ENCODE assay signal across 18 mouse cellular contexts in genomic region chr9:65157631-65158030, GRCm38 (mm10). TPM values are rescaled to one million over a fixed set of nuclear protein-coding genes. Genes with fewer than 3 reads are reported as not detected.
A peak's percentile ranks its signal among the peaks of the same experiment; 100 is the strongest.
DNase-seq lines count a peak whose midpoint lies in the region; ATAC-seq and TF ChIP-seq lines count a peak whose summit lies in the region.
"Had no signal": no experiment of that assay in that cellular context is flagged by ENCODE, and none has a peak within 500 bp of the region (broad histone marks: within the 10 kb centered on the region; RNA-seq: fewer than 3 reads in every experiment).

No protein-coding gene starts in this region.

- no peaks in the 10 kb centered on the region for H3K9me3 ChIP-seq in forebrain, embryonic 13.5 days (replicated peaks)
- H3K9me3 ChIP-seq in forebrain, postnatal 0 days (ENCODE audit: low read length) = no peaks in the 10 kb centered on the region
- no peaks in the 10 kb centered on the region for H3K9me3 ChIP-seq in hindbrain, embryonic 11.5 days (ENCODE audit: control insufficient read depth, low read length)
- no peaks in the 10 kb centered on the region for H3K9me3 ChIP-seq in hindbrain, postnatal 0 days (ENCODE audit: low read length)
- H3K9me3 ChIP-seq in neural tube, embryonic 13.5 days = no peaks in the 10 kb centered on the region
- no peaks in the 10 kb centered on the region for H3K9me3 ChIP-seq in limb, embryonic 12.5 days
- H3K9me3 ChIP-seq: liver, embryonic 12.5 days; lung, embryonic 15.5 days had no signal

- no peak overlapping the region for H3K9ac ChIP-seq in forebrain, embryonic 13.5 days
- H3K9ac ChIP-seq in forebrain, postnatal 0 days = no peak overlapping the region
- H3K9ac ChIP-seq in hindbrain, embryonic 11.5 days (ENCODE audit: low read depth, low read length) = no peak overlapping the region
- H3K9ac ChIP-seq in hindbrain, postnatal 0 days (replicated peaks; ENCODE audit: low read length) = no peak overlapping the region
- no peak overlapping the region for H3K9ac ChIP-seq in neural tube, embryonic 13.5 days
- H3K9ac ChIP-seq in limb, embryonic 12.5 days (replicated peaks) = no peak overlapping the region
- H3K9ac ChIP-seq: liver, embryonic 12.5 days; lung, embryonic 15.5 days had no signal

- no peak overlapping the region for H3K4me3 ChIP-seq in forebrain, embryonic 13.5 days
- H3K4me3 ChIP-seq in forebrain, postnatal 0 days (ENCODE audit: low read depth, low read length) = no peak overlapping the region
- no peak overlapping the region for H3K4me3 ChIP-seq in hindbrain, embryonic 11.5 days (ENCODE audit: low read depth, low read length)
- H3K4me3 ChIP-seq in hindbrain, postnatal 0 days (ENCODE audit: low read length) = no peak overlapping the region
- no peak overlapping the region for H3K4me3 ChIP-seq in neural tube, embryonic 13.5 days
- H3K4me3 ChIP-seq in limb, embryonic 12.5 days (replicated peaks) = no peak overlapping the region
- H3K4me3 ChIP-seq: liver, embryonic 12.5 days; lung, embryonic 15.5 days had no signal

- 0 out of 2 replicates have a peak overlapping the region, but pooled peaks have one; percentile 21 for H3K27ac ChIP-seq in forebrain, embryonic 13.5 days
- no peak overlapping the region for H3K27ac ChIP-seq in forebrain, postnatal 0 days (ENCODE audit: low read depth, low read length)
- peak overlapping the region; percentile 79 for H3K27ac ChIP-seq in hindbrain, embryonic 11.5 days (ENCODE audit: low read depth, low read length)
- H3K27ac ChIP-seq in hindbrain, postnatal 0 days = no peak overlapping the region
- H3K27ac ChIP-seq in neural tube, embryonic 13.5 days (replicated peaks) = peak overlapping the region; percentile 86
- H3K27ac ChIP-seq in limb, embryonic 12.5 days = no peak overlapping the region
- H3K27ac ChIP-seq: liver, embryonic 12.5 days; lung, embryonic 15.5 days; macrophage; stomach, postnatal 0 days had no signal

- peaks cover 87% of the 10 kb centered on the region for H3K4me1 ChIP-seq in forebrain, embryonic 13.5 days
- peaks cover 11% of the 10 kb centered on the region; the same call in 1 of the 2 replicates for H3K4me1 ChIP-seq in forebrain, postnatal 0 days (ENCODE audit: insufficient read depth)
- H3K4me1 ChIP-seq in hindbrain, embryonic 11.5 days (replicated peaks; ENCODE audit: control insufficient read depth, insufficient read depth, low read length) = peaks cover 56% of the 10 kb centered on the region
- peaks cover 16% of the 10 kb centered on the region for H3K4me1 ChIP-seq in hindbrain, postnatal 0 days (ENCODE audit: insufficient read depth, low read length)
- H3K4me1 ChIP-seq in neural tube, embryonic 13.5 days (replicated peaks) = peaks cover 87% of the 10 kb centered on the region
- peaks cover 56% of the 10 kb centered on the region for H3K4me1 ChIP-seq in limb, embryonic 12.5 days (replicated peaks)

- TF ChIP-seq CTCF in forebrain, postnatal 0 days (IDR thresholded peaks at IDR 0.05; ENCODE audit: low read depth) = no peak
- TF ChIP-seq CTCF in hindbrain, postnatal 0 days (IDR thresholded peaks at IDR 0.05; ENCODE audit: low read depth) = no peak

- H3K36me3 ChIP-seq in forebrain, embryonic 13.5 days (ENCODE audit: poor library complexity, severe bottlenecking) = peaks cover 28% of the 10 kb centered on the region
- no peaks in the 10 kb centered on the region; the same call in 1 of the 2 replicates for H3K36me3 ChIP-seq in forebrain, postnatal 0 days (ENCODE audit: insufficient read depth)
- H3K36me3 ChIP-seq in hindbrain, embryonic 11.5 days (ENCODE audit: control insufficient read depth, insufficient read depth, low read length) = peaks cover 6% of the 10 kb centered on the region; the same call in 1 of the 2 replicates
- H3K36me3 ChIP-seq in hindbrain, postnatal 0 days (ENCODE audit: insufficient read depth, low read length) = no peaks in the 10 kb centered on the region
- peaks cover 12% of the 10 kb centered on the region for H3K36me3 ChIP-seq in neural tube, embryonic 13.5 days
- no peaks in the 10 kb centered on the region for H3K36me3 ChIP-seq in limb, embryonic 12.5 days
- H3K36me3 ChIP-seq: liver, embryonic 12.5 days; lung, embryonic 15.5 days had no signal

- DNase-seq in forebrain, postnatal 0 days = no peak
- no peak for DNase-seq in hindbrain, embryonic 11.5 days (ENCODE audit: low spot score)
- DNase-seq in hindbrain, postnatal 0 days (ENCODE audit: low spot score) = no peak
- no peak for DNase-seq in neural tube, embryonic 10.5 days (ENCODE audit: extremely low spot score, low spot score)
- DNase-seq in c-Kit-positive CD71-positive TER-119-positive erythroid progenitor cells, embryonic 14.5 days (ENCODE audit: low spot score) = no peak
- DNase-seq: adrenal gland, postnatal 10 days; cerebellum, adult 2 months; gastrocnemius, postnatal 25 days had no signal

- no peak overlapping the region for H3K4me2 ChIP-seq in forebrain, embryonic 13.5 days
- H3K4me2 ChIP-seq in forebrain, postnatal 0 days (ENCODE audit: low read depth) = no peak overlapping the region
- no peak overlapping the region for H3K4me2 ChIP-seq in hindbrain, embryonic 11.5 days (replicated peaks; ENCODE audit: low read depth, low read length)
- no peak overlapping the region for H3K4me2 ChIP-seq in hindbrain, postnatal 0 days (ENCODE audit: low read depth, low read length)
- H3K4me2 ChIP-seq in neural tube, embryonic 13.5 days = no peak overlapping the region
- no peak overlapping the region for H3K4me2 ChIP-seq in limb, embryonic 12.5 days
- H3K4me2 ChIP-seq: liver, embryonic 12.5 days; lung, embryonic 15.5 days had no signal

- ATAC-seq in forebrain, embryonic 13.5 days = no peak
- no peak for ATAC-seq in forebrain, postnatal 0 days
- no peak for ATAC-seq in hindbrain, embryonic 11.5 days (ENCODE audit: low FRiP score)
- no peak for ATAC-seq in hindbrain, postnatal 0 days
- ATAC-seq in neural tube, embryonic 13.5 days (ENCODE audit: low read depth) = no peak
- ATAC-seq in limb, embryonic 12.5 days (ENCODE audit: insufficient number of reproducible peaks, insufficient read depth, low FRiP score, low TSS enrichment, low read depth) = peak; percentile 54; the same call in 1 of the 2 replicates
- ATAC-seq: intestine, postnatal 0 days; liver, embryonic 12.5 days had no signal

- H3K27me3 ChIP-seq in forebrain, embryonic 13.5 days = no peaks in the 10 kb centered on the region
- no peaks in the 10 kb centered on the region for H3K27me3 ChIP-seq in forebrain, postnatal 0 days (ENCODE audit: insufficient read depth, low read length)
- no peaks in the 10 kb centered on the region for H3K27me3 ChIP-seq in hindbrain, embryonic 11.5 days (ENCODE audit: control insufficient read depth, insufficient read depth, low read length)
- no peaks in the 10 kb centered on the region for H3K27me3 ChIP-seq in hindbrain, postnatal 0 days (ENCODE audit: insufficient read depth, low read length)
- H3K27me3 ChIP-seq in neural tube, embryonic 13.5 days = no peaks in the 10 kb centered on the region
- H3K27me3 ChIP-seq in limb, embryonic 12.5 days = peaks cover 45% of the 10 kb centered on the region

- 46% methylated on average over 6 of the region's 6 CpGs for WGBS in forebrain, embryonic 13.5 days
- 75% methylated on average over 6 of the region's 6 CpGs for WGBS in forebrain, postnatal 0 days
- 28% methylated on average over 6 of the region's 6 CpGs for WGBS in hindbrain, embryonic 11.5 days
- WGBS in hindbrain, postnatal 0 days = 55% methylated on average over 6 of the region's 6 CpGs
- 51% methylated on average over 6 of the region's 6 CpGs for WGBS in neural tube, embryonic 13.5 days
- 33% methylated on average over 6 of the region's 6 CpGs for WGBS in limb, embryonic 12.5 days

RNA-seq across cellular contexts. Expression of gene Igdcc3, which starts 16.6 kb away (rescaled TPM):
- polyA plus RNA-seq in forebrain, embryonic 13.5 days (2015; fragmentation: Nextera tagmentation; extraction: Ambion mirVana) = 13.2 and 16.0 TPM in 2 replicates
- total RNA-seq in forebrain, postnatal 0 days (2014; rRNA removed) = 2.7 and 3.0 TPM in 2 replicates
- 2.6 and 4.2 TPM in 2 replicates for polyA plus RNA-seq in forebrain, postnatal 0 days (2015; fragmentation: Nextera tagmentation; extraction: Ambion mirVana)
- polyA plus RNA-seq in hindbrain, embryonic 11.5 days (2014; fragmentation: Nextera tagmentation; extraction: Ambion mirVana) = 46.0 and 49.6 TPM in 2 replicates
- total RNA-seq in hindbrain, postnatal 0 days (2014; rRNA removed) = 2.3 and 6.3 TPM in 2 replicates
- polyA plus RNA-seq in hindbrain, postnatal 0 days (2015; fragmentation: Nextera tagmentation; extraction: Ambion mirVana) = 5.2 and 6.2 TPM in 2 replicates
- polyA plus RNA-seq in neural tube, embryonic 13.5 days (2015; fragmentation: Nextera tagmentation; extraction: Ambion mirVana) = 12.3 and 12.9 TPM in 2 replicates
- 6.2 and 6.4 TPM in 2 replicates for polyA plus RNA-seq in limb, embryonic 12.5 days (2016; fragmentation: Nextera tagmentation; extraction: Ambion mirVana)
- total RNA-seq: monocyte, adult 5-6 weeks had no signal
- polyA plus RNA-seq: macrophage had no signal

RNA-seq across cellular contexts. Expression of gene Parp16, which starts 37.5 kb away (rescaled TPM):
- polyA plus RNA-seq in forebrain, embryonic 13.5 days (2015; fragmentation: Nextera tagmentation; extraction: Ambion mirVana) = 5.1 and 6.1 TPM in 2 replicates
- 6.1 and 6.3 TPM in 2 replicates for total RNA-seq in forebrain, postnatal 0 days (2014; rRNA removed)
- polyA plus RNA-seq in forebrain, postnatal 0 days (2015; fragmentation: Nextera tagmentation; extraction: Ambion mirVana) = 4.2 and 6.7 TPM in 2 replicates
- 4.0 and 6.5 TPM in 2 replicates for polyA plus RNA-seq in hindbrain, embryonic 11.5 days (2014; fragmentation: Nextera tagmentation; extraction: Ambion mirVana)
- 2.6 and 6.7 TPM in 2 replicates for total RNA-seq in hindbrain, postnatal 0 days (2014; rRNA removed)
- 5.9 and 6.3 TPM in 2 replicates for polyA plus RNA-seq in hindbrain, postnatal 0 days (2015; fragmentation: Nextera tagmentation; extraction: Ambion mirVana)
- 5.4 and 6.8 TPM in 2 replicates for polyA plus RNA-seq in neural tube, embryonic 13.5 days (2015; fragmentation: Nextera tagmentation; extraction: Ambion mirVana)
- 8.2 and 8.7 TPM in 2 replicates for polyA plus RNA-seq in limb, embryonic 12.5 days (2016; fragmentation: Nextera tagmentation; extraction: Ambion mirVana)

RNA-seq across cellular contexts. Expression of gene Igdcc4, which starts 56.3 kb away (rescaled TPM):
- 10.5 and 10.8 TPM in 2 replicates for polyA plus RNA-seq in forebrain, embryonic 13.5 days (2015; fragmentation: Nextera tagmentation; extraction: Ambion mirVana)
- 28.2 and 30.7 TPM in 2 replicates for total RNA-seq in forebrain, postnatal 0 days (2014; rRNA removed)
- polyA plus RNA-seq in forebrain, postnatal 0 days (2015; fragmentation: Nextera tagmentation; extraction: Ambion mirVana) = 6.4 and 9.6 TPM in 2 replicates
- 8.8 and 10.3 TPM in 2 replicates for polyA plus RNA-seq in hindbrain, embryonic 11.5 days (2014; fragmentation: Nextera tagmentation; extraction: Ambion mirVana)
- 51.1 and 56.8 TPM in 2 replicates for total RNA-seq in hindbrain, postnatal 0 days (2014; rRNA removed)
- polyA plus RNA-seq in hindbrain, postnatal 0 days (2015; fragmentation: Nextera tagmentation; extraction: Ambion mirVana) = 12.2 and 13.2 TPM in 2 replicates
- 8.9 and 10.3 TPM in 2 replicates for polyA plus RNA-seq in neural tube, embryonic 13.5 days (2015; fragmentation: Nextera tagmentation; extraction: Ambion mirVana)
- 15.7 and 18.2 TPM in 2 replicates for polyA plus RNA-seq in limb, embryonic 12.5 days (2016; fragmentation: Nextera tagmentation; extraction: Ambion mirVana)
- total RNA-seq: neutrophil, adult 5-6 weeks had no signal

Comparison
In these comparisons a context has a peak if more than half of its experiments do, and no peak if none do; other contexts are left out.
1. H3K27ac ChIP-seq: peak in forebrain, embryonic 13.5 days (single experiment), hindbrain, embryonic 11.5 days (single experiment) and neural tube, embryonic 13.5 days (single experiment); none in forebrain, postnatal 0 days (single experiment), hindbrain, postnatal 0 days (single experiment) and limb, embryonic 12.5 days (single experiment).